Mouse (Mus musculus): ENCODE measurements around the gene Pcnx2.

Gene Pcnx2

DNA sequence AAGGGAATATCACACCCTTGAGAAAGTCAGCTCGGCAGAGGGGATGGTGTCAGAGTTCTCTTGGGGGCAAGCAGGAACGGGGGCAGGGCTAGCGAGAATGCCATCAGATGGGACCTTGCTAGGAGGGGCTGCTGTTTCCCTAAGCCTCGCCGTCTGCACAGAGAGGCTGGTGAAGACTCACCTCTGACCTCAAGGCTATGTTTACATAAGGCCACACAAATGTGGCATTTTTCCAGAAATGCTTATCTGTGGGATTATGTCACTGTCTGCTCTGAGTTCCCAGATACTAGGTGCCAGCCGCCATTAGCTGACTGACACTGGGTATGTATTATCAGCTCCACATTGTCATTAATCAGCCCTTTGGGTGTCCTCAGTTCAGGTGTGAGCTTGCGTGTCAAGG lies 56.0 kb downstream of the Pcnx2 start:
- Histone ChIP-seq H3K4me3 (replicated peaks; ENCODE audit: low read length) (no peak overlapping the region), H3K27me3 (ENCODE audit: insufficient read depth, low read length) (0 out of 2 replicates have a peak, but pooled peaks cover 3% of the 10 kb centered on the region), H3K4me1 (replicated peaks; ENCODE audit: low read depth, low read length) (no peaks in the 10 kb centered on the region), H3K9me3 (ENCODE audit: low read length) (no peaks in the 10 kb centered on the region), H3K36me3 (ENCODE audit: insufficient read depth, low read length) (no peaks in the 10 kb centered on the region)
- TF ChIP-seq POU5F1 (IDR thresholded peaks at IDR 0.05; ENCODE audit: borderline replicate concordance, low read length) (no peak), CTCF (conservative IDR thresholded peaks at IDR 0.05; ENCODE audit: low read length) (no peak), NANOG (IDR thresholded peaks at IDR 0.05; ENCODE audit: borderline replicate concordance, low read length) (no peak)

DNA sequence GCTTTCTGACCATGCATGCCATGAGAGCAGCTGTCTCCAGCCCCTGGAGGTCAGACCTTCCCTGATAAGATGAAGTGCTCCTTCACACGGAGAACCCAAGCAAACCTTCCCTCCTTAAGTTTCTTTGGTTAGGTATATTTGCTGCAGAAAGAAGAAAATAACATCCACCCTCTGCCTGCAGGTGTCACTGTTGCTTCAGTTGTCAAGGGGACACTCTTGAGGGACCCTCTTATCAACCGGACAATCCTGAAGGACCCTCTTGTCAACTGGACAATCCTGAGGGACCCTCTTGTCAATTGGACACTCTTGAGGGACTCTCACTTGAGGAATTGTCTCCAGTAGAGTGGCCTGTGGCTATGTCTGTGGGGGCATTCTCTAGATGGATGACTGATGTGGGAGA lies 73.4 kb downstream of the Pcnx2 start:
- TF ChIP-seq CTCF (conservative IDR thresholded peaks at IDR 0.05; ENCODE audit: low read length): peak; percentile 29; the same call in 1 of the 2 replicates
- TF ChIP-seq NANOG (IDR thresholded peaks at IDR 0.05; ENCODE audit: borderline replicate concordance, low read length): no peak

DNA sequence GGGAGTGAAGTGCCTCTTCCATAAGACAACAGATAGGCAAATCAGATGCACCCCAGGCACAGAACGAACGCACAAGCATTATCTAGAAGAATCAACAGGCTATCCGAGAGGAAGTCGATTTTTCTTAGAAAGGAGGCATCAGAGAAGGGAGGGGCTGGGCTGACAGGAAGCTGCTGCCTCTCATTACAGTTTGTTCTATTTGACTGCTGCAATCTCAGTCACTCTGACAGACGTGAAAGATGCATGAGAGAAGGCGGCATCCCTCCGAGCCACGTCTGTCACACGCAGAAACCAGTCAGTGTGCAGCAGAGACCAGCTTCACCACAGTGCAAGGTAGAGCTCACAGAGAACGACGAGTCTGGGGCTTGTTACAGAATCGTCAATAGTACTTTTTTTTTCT lies 74.4 kb downstream of the Pcnx2 start:
- no peak overlapping the region for H3K4me3 ChIP-seq (replicated peaks; ENCODE audit: low read length)
- no peak for TF ChIP-seq POU5F1 (IDR thresholded peaks at IDR 0.05; ENCODE audit: borderline replicate concordance, low read length)
- TF ChIP-seq CTCF (conservative IDR thresholded peaks at IDR 0.05; ENCODE audit: low read length): no peak
- no peak for TF ChIP-seq NANOG (IDR thresholded peaks at IDR 0.05; ENCODE audit: borderline replicate concordance, low read length)
- H3K4me1 ChIP-seq (replicated peaks; ENCODE audit: low read depth, low read length): no peaks in the 10 kb centered on the region
- H3K36me3 ChIP-seq (ENCODE audit: insufficient read depth, low read length): no peaks in the 10 kb centered on the region
- H3K27me3 ChIP-seq (ENCODE audit: insufficient read depth, low read length): no peaks in the 10 kb centered on the region
- peaks cover 19% of the 10 kb centered on the region for H3K9me3 ChIP-seq (ENCODE audit: low read length)

More for the DNA sequence above, 73.4 kb downstream of the Pcnx2 start:
- H3K27me3 ChIP-seq (ENCODE audit: insufficient read depth, low read length): no peaks in the 10 kb centered on the region
- no peak overlapping the region for H3K4me3 ChIP-seq (replicated peaks; ENCODE audit: low read length)
- H3K36me3 ChIP-seq (ENCODE audit: insufficient read depth, low read length): no peaks in the 10 kb centered on the region
- H3K9me3 ChIP-seq (ENCODE audit: low read length): peaks cover 23% of the 10 kb centered on the region
- no peaks in the 10 kb centered on the region for H3K4me1 ChIP-seq (replicated peaks; ENCODE audit: low read depth, low read length)

GRCm38 (mm10) chr8:125822065-125822464 lies 76.1 kb downstream of the Pcnx2 start:
- Histone ChIP-seq H3K4me1 (replicated peaks; ENCODE audit: low read depth, low read length) (no peaks in the 10 kb centered on the region), H3K4me3 (replicated peaks; ENCODE audit: low read length) (no peak overlapping the region), H3K27me3 (ENCODE audit: insufficient read depth, low read length) (no peaks in the 10 kb centered on the region), H3K9me3 (ENCODE audit: low read length) (peaks cover 23% of the 10 kb centered on the region), H3K36me3 (ENCODE audit: insufficient read depth, low read length) (no peaks in the 10 kb centered on the region)
- TF ChIP-seq NANOG (IDR thresholded peaks at IDR 0.05; ENCODE audit: borderline replicate concordance, low read length) (no peak), POU5F1 (IDR thresholded peaks at IDR 0.05; ENCODE audit: borderline replicate concordance, low read length) (no peak), CTCF (conservative IDR thresholded peaks at IDR 0.05; ENCODE audit: low read length) (no peak)

- Histone ChIP-seq H3K4me1 (replicated peaks; ENCODE audit: low read depth, low read length) (no peaks in the 10 kb centered on the region), H3K4me3 (replicated peaks; ENCODE audit: low read length) (no peak overlapping the region), H3K9me3 (ENCODE audit: low read length) (peaks cover 38% of the 10 kb centered on the region), H3K36me3 (ENCODE audit: insufficient read depth, low read length) (no peaks in the 10 kb centered on the region), H3K27me3 (ENCODE audit: insufficient read depth, low read length) (no peaks in the 10 kb centered on the region)
- no peak for TF ChIP-seq POU5F1 (IDR thresholded peaks at IDR 0.05; ENCODE audit: borderline replicate concordance, low read length)
- no peak for TF ChIP-seq NANOG (IDR thresholded peaks at IDR 0.05; ENCODE audit: borderline replicate concordance, low read length)
- TF ChIP-seq CTCF (conservative IDR thresholded peaks at IDR 0.05; ENCODE audit: low read length): no peak
These were observed 78.3 kb downstream of the Pcnx2 start for GRCm38 (mm10) chr8:125819797-125820196.

DNA sequence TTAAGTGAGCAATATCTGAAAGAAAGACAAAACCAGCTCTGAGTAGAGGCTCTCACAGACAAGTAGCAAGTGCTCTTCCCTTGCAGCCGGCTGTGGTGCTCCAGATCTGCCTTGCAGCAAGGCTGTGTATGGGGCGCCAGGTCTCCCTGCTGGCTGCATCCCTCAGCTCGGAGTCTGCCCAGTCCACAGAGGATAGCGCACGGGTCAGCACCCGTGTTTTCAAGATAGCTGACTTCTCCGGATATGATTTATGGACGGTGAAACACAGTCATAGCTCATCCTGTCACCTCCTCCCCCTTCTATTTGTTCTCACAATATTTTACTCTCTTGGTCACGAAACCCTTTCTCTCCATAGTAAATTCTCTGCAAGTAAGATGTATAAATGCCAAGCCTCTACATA lies 79.3 kb downstream of the Pcnx2 start:
- Histone ChIP-seq H3K4me3 (replicated peaks; ENCODE audit: low read length) (no peak overlapping the region), H3K9me3 (ENCODE audit: low read length) (peaks cover 46% of the 10 kb centered on the region), H3K27me3 (ENCODE audit: insufficient read depth, low read length) (no peaks in the 10 kb centered on the region), H3K36me3 (ENCODE audit: insufficient read depth, low read length) (no peaks in the 10 kb centered on the region), H3K4me1 (replicated peaks; ENCODE audit: low read depth, low read length) (no peaks in the 10 kb centered on the region)
- no peak for TF ChIP-seq CTCF (conservative IDR thresholded peaks at IDR 0.05; ENCODE audit: low read length)
- no peak for TF ChIP-seq POU5F1 (IDR thresholded peaks at IDR 0.05; ENCODE audit: borderline replicate concordance, low read length)

DNA sequence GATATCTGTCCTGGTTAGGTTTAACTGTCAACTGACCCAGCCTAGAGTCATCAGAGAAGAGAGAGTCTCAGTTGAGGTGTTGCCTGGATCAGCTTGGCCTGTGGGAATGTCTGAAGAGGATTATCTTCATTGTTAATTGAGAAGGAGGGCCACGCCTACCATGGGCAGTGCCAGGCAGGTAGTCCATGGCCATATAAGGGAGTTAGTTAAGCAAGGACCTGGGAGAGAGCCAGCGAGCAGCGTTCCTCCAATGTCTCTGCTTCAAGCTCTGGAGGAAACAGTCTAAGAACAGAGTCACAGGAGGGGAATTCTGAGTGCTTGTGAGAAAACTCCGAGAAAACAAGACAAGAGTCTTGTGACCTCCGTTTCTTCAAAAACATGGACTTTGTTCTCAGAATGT lies 81.4 kb downstream of the Pcnx2 start:
- Histone ChIP-seq H3K4me1 (replicated peaks; ENCODE audit: low read depth, low read length) (no peaks in the 10 kb centered on the region), H3K4me3 (replicated peaks; ENCODE audit: low read length) (no peak overlapping the region), H3K9me3 (ENCODE audit: low read length) (peaks cover 46% of the 10 kb centered on the region), H3K36me3 (ENCODE audit: insufficient read depth, low read length) (no peaks in the 10 kb centered on the region), H3K27me3 (ENCODE audit: insufficient read depth, low read length) (no peaks in the 10 kb centered on the region)
- no peak for TF ChIP-seq NANOG (IDR thresholded peaks at IDR 0.05; ENCODE audit: borderline replicate concordance, low read length)
- no peak for TF ChIP-seq POU5F1 (IDR thresholded peaks at IDR 0.05; ENCODE audit: borderline replicate concordance, low read length)
- TF ChIP-seq CTCF (conservative IDR thresholded peaks at IDR 0.05; ENCODE audit: low read length): no peak

DNA sequence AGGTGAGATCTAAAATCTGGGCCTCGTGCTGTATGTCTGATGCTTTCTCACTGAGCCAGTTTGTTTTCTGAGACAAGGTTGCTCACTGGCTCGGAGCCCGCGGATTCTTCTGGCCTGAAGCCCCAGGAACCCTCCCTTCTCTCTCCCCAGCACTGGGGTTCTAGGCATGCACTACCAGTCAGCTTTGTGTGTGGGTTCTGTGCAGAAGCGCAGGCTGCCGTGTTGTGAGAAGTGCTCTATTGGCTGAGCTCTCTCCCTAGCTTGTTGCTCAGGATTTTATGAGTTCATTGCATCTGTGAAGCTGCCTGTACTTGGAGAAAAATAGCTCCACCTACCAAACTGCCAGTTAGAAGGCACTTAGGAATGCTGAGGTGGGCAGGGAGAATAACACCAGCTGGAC lies 89.3 kb downstream of the Pcnx2 start:
- no peak for TF ChIP-seq NANOG (IDR thresholded peaks at IDR 0.05; ENCODE audit: borderline replicate concordance, low read length)
- TF ChIP-seq CTCF (conservative IDR thresholded peaks at IDR 0.05; ENCODE audit: low read length): no peak
- TF ChIP-seq POU5F1 (IDR thresholded peaks at IDR 0.05; ENCODE audit: borderline replicate concordance, low read length): no peak
- H3K27me3 ChIP-seq (ENCODE audit: insufficient read depth, low read length): no peaks in the 10 kb centered on the region
- H3K36me3 ChIP-seq (ENCODE audit: insufficient read depth, low read length): no peaks in the 10 kb centered on the region
- H3K9me3 ChIP-seq (ENCODE audit: low read length): no peaks in the 10 kb centered on the region
- no peak overlapping the region for H3K4me3 ChIP-seq (replicated peaks; ENCODE audit: low read length)
- no peaks in the 10 kb centered on the region for H3K4me1 ChIP-seq (replicated peaks; ENCODE audit: low read depth, low read length)

DNA sequence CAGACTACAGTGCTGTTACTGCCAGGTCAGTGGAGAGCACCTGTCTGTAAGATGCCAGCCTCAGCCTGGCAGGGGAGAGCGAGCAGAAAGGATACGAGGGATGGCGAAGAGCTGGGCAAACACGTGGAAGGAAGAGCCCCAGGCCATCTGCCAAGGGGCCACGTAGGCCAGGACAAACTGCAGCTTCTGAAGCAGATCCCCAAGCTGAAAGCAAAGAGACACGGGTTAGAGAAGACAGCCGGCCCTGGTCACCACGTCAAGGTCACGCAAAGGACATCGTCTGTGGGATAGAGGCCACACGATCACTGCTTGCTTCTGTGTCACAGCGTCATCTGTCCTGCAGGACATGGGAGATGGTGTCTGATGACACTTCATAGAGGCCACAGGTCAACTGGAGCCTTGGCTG lies 90.2 kb downstream of the Pcnx2 start:
- Histone ChIP-seq H3K9me3 (ENCODE audit: low read length) (peaks cover 3% of the 10 kb centered on the region; the same call in 1 of the 2 replicates), H3K36me3 (ENCODE audit: insufficient read depth, low read length) (no peaks in the 10 kb centered on the region), H3K27me3 (ENCODE audit: insufficient read depth, low read length) (0 out of 2 replicates have a peak, but pooled peaks cover 3% of the 10 kb centered on the region), H3K4me3 (replicated peaks; ENCODE audit: low read length) (no peak overlapping the region), H3K4me1 (replicated peaks; ENCODE audit: low read depth, low read length) (no peaks in the 10 kb centered on the region)
- TF ChIP-seq NANOG (IDR thresholded peaks at IDR 0.05; ENCODE audit: borderline replicate concordance, low read length) (no peak), CTCF (conservative IDR thresholded peaks at IDR 0.05; ENCODE audit: low read length) (no peak), POU5F1 (IDR thresholded peaks at IDR 0.05; ENCODE audit: borderline replicate concordance, low read length) (no peak)
